Mouse (Mus musculus) erythroblast, adult 5-6 weeks (primary cell): ENCODE measurements at regions not wholly inside any gene's neighbourhood (a gene's known extent, or its start where the extent isn't known, plus 50 kb on each side); places are given as distances from the start of the nearest gene placed in this dataset.

Source experiments
- ATAC-seq: replicated peaks from 2 replicates; pipeline ENCODE4 v1.8.0; 2016; ENCODE audit warnings: moderate number of reproducible peaks, mild to moderate bottlenecking, moderate TSS enrichment, inconsistent platforms; ENCODE audit not compliant: poor library complexity, low FRiP score, severe bottlenecking

GRCm38 (mm10) chr4:29130485-29130884, 317.6 kb downstream of the Epha7 start:
- no peak for ATAC-seq

- ATAC-seq = no peak
These were observed 320.7 kb downstream of the Epha7 start for GRCm38 (mm10) chr4:29133404-29134307.

GRCm38 (mm10) chr4:29135685-29136385, 322.9 kb downstream of the Epha7 start:
- no peak for ATAC-seq

- ATAC-seq = no peak
These were observed 325.9 kb downstream of the Epha7 start for GRCm38 (mm10) chr4:29138771-29139301.

- no peak for ATAC-seq
These were observed 330.5 kb downstream of the Epha7 start for GRCm38 (mm10) chr4:29143415-29143814.

GRCm38 (mm10) chr4:29145242-29145641, 332.3 kb downstream of the Epha7 start:
- no peak for ATAC-seq

- no peak for ATAC-seq
These were observed 339.4 kb downstream of the Epha7 start for GRCm38 (mm10) chr4:29152134-29152867.

- no peak for ATAC-seq
These were observed 369.6 kb downstream of the Epha7 start for GRCm38 (mm10) chr4:29182494-29182893.

- ATAC-seq = no peak
These were observed 370.5 kb downstream of the Epha7 start for GRCm38 (mm10) chr4:29183411-29183810.

- no peak for ATAC-seq
These were observed 370.9 kb downstream of the Epha7 start for GRCm38 (mm10) chr4:29183818-29184217.

- no peak for ATAC-seq
These were observed 388.0 kb downstream of the Epha7 start for GRCm38 (mm10) chr4:29200976-29201375.
